28 mouse cellular contexts compared by ENCODE assay signal in genomic region chr9:108046582-108046981, GRCm38 (mm10). TPM values are rescaled to one million over a fixed set of nuclear protein-coding genes. Genes with fewer than 3 reads are reported as not detected.
DNase-seq lines count a peak whose midpoint lies in the region; ATAC-seq and TF ChIP-seq lines count a peak whose summit lies in the region.
"Had no signal": no experiment of that assay in that cellular context is flagged by ENCODE, and none has a peak within 500 bp of the region (broad histone marks: within the 10 kb centered on the region; RNA-seq: fewer than 3 reads in every experiment).

No protein-coding gene starts in this region.

- ATAC-seq in heart, embryonic 11.5 days (replicated peaks; ENCODE audit: insufficient number of reproducible peaks, low FRiP score, low TSS enrichment) = no peak
- no peak for ATAC-seq in limb, embryonic 13.5 days (ENCODE audit: low FRiP score, low read depth)
- ATAC-seq in liver, embryonic 15.5 days (ENCODE audit: insufficient read depth) = no peak
- ATAC-seq: forebrain, embryonic 14.5 days; hindbrain, postnatal 0 days; intestine, embryonic 16.5 days; lung, postnatal 0 days had no signal

- intact Hi-C loops in gastrocnemius, adult 2 months (cut with DNase I) = no loop called here

- H3K27me3 ChIP-seq in heart, embryonic 11.5 days (ENCODE audit: control insufficient read depth, insufficient read depth, low read length) = no peaks in the 10 kb centered on the region
- H3K27me3 ChIP-seq in limb, embryonic 13.5 days = no peaks in the 10 kb centered on the region
- H3K27me3 ChIP-seq in limb, embryonic 10.5 days (ENCODE audit: low read depth, poor library complexity, severe bottlenecking) = no peaks in the 10 kb centered on the region
- no peaks in the 10 kb centered on the region for H3K27me3 ChIP-seq in liver, embryonic 15.5 days
- H3K27me3 ChIP-seq: embryonic facial prominence, embryonic 12.5 days had no signal

- DNase-seq in gastrocnemius, adult 2 months = peak; percentile 61
- no peak for DNase-seq in gastrocnemius, postnatal 4 days (ENCODE audit: low spot score in 2 of 2)
- DNase-seq in heart, adult 18-20 months = no peak
- no peak for DNase-seq in limb, embryonic 10.5 days (ENCODE audit: low spot score)
- DNase-seq: adrenal gland, adult 8-10 months; cerebellum, postnatal 25 days; heart, postnatal 10 days; kidney, adult 9 months; kidney, postnatal 25 days; lung, adult 18-20 months; lung, postnatal 4 days; midbrain, embryonic 14.5 days had no signal

- H3K9ac ChIP-seq in heart, embryonic 11.5 days (ENCODE audit: low read depth, low read length) = peak overlapping the region; percentile 23; the same call in 1 of the 2 replicates
- H3K9ac ChIP-seq in limb, embryonic 13.5 days = 0 out of 2 replicates have a peak overlapping the region, but pooled peaks have one; percentile 26
- H3K9ac ChIP-seq in liver, embryonic 15.5 days = no peak overlapping the region
- H3K9ac ChIP-seq: embryonic facial prominence, embryonic 12.5 days had no signal

- H3K9me3 ChIP-seq in heart, embryonic 11.5 days (replicated peaks; ENCODE audit: control insufficient read depth, low read length) = no peaks in the 10 kb centered on the region
- no peaks in the 10 kb centered on the region for H3K9me3 ChIP-seq in limb, embryonic 13.5 days
- no peaks in the 10 kb centered on the region for H3K9me3 ChIP-seq in limb, embryonic 10.5 days (replicated peaks)
- H3K9me3 ChIP-seq in liver, embryonic 15.5 days (replicated peaks) = no peaks in the 10 kb centered on the region
- H3K9me3 ChIP-seq: embryonic facial prominence, embryonic 12.5 days; G1E; heart, embryonic 10.5 days; hindbrain, embryonic 10.5 days had no signal

- H3K36me3 ChIP-seq in heart, embryonic 11.5 days (ENCODE audit: control insufficient read depth, insufficient read depth, low read length) = peaks cover 31% of the 10 kb centered on the region
- H3K36me3 ChIP-seq in limb, embryonic 13.5 days = peaks cover 69% of the 10 kb centered on the region
- peaks cover 68% of the 10 kb centered on the region for H3K36me3 ChIP-seq in limb, embryonic 10.5 days
- H3K36me3 ChIP-seq in liver, embryonic 15.5 days (replicated peaks) = peaks cover 78% of the 10 kb centered on the region

- no peak overlapping the region for H3K4me2 ChIP-seq in heart, embryonic 11.5 days
- H3K4me2 ChIP-seq in limb, embryonic 13.5 days (replicated peaks) = no peak overlapping the region
- H3K4me2 ChIP-seq in liver, embryonic 15.5 days = peak overlapping the region; percentile 94; the same call in 1 of the 2 replicates
- H3K4me2 ChIP-seq: embryonic facial prominence, embryonic 12.5 days had no signal

- peak overlapping the region; percentile 20 for H3K27ac ChIP-seq in gastrocnemius, adult 2 months
- H3K27ac ChIP-seq in heart, embryonic 11.5 days (ENCODE audit: low read depth, low read length) = no peak overlapping the region
- H3K27ac ChIP-seq in limb, embryonic 13.5 days = no peak overlapping the region
- no peak overlapping the region for H3K27ac ChIP-seq in limb, embryonic 10.5 days
- H3K27ac ChIP-seq in liver, embryonic 15.5 days (replicated peaks) = peak overlapping the region; percentile 90
- H3K27ac ChIP-seq: embryonic facial prominence, embryonic 12.5 days; hindbrain, embryonic 10.5 days; hindbrain, postnatal 0 days; left cerebral cortex, adult 2 months had no signal

- H3K4me1 ChIP-seq in heart, embryonic 11.5 days (ENCODE audit: control insufficient read depth, insufficient read depth, low read length) = peaks cover 22% of the 10 kb centered on the region
- H3K4me1 ChIP-seq in limb, embryonic 13.5 days = peaks cover 23% of the 10 kb centered on the region
- H3K4me1 ChIP-seq in limb, embryonic 10.5 days = peaks cover 26% of the 10 kb centered on the region
- peaks cover 46% of the 10 kb centered on the region for H3K4me1 ChIP-seq in liver, embryonic 15.5 days (replicated peaks)

- no peak overlapping the region for H3K4me3 ChIP-seq in gastrocnemius, adult 2 months
- no peak overlapping the region for H3K4me3 ChIP-seq in heart, embryonic 11.5 days (ENCODE audit: low read depth, low read length)
- no peak overlapping the region for H3K4me3 ChIP-seq in limb, embryonic 13.5 days
- no peak overlapping the region for H3K4me3 ChIP-seq in limb, embryonic 10.5 days
- H3K4me3 ChIP-seq in liver, embryonic 15.5 days (replicated peaks) = no peak overlapping the region
- H3K4me3 ChIP-seq: embryonic facial prominence, embryonic 12.5 days; heart, embryonic 10.5 days; hindbrain, embryonic 10.5 days; left cerebral cortex, adult 2 months had no signal

- no peak for TF ChIP-seq CTCF in gastrocnemius, adult 2 months (IDR thresholded peaks at IDR 0.05)

- 89% methylated on average over 4 of the region's 4 CpGs for WGBS in heart, embryonic 11.5 days (ENCODE audit: insufficient replicate concordance)
- WGBS in limb, embryonic 13.5 days = 90% methylated on average over 4 of the region's 4 CpGs
- 91% methylated on average over 4 of the region's 4 CpGs for WGBS in limb, embryonic 10.5 days
- 78% methylated on average over 4 of the region's 4 CpGs for WGBS in liver, embryonic 15.5 days (ENCODE audit: insufficient replicate concordance)

RNA-seq across cellular contexts. Expression of gene Gmppb, which starts 2.5 kb away (rescaled TPM):
- 1 to 10 TPM; 3.3 to 6.3 TPM for total RNA-seq in gastrocnemius, adult 2 months (2021)
- 10 to 100 TPM; 18.2 to 20.6 TPM for total RNA-seq in gastrocnemius, postnatal 4 days (2021)
- polyA plus RNA-seq in heart, embryonic 11.5 days (2014; fragmentation: Nextera tagmentation; extraction: Ambion mirVana) = 24.0 and 24.5 TPM in 2 replicates
- total RNA-seq in heart, adult 18-20 months (2021) = 10 to 100 TPM; 10.5 to 10.6 TPM
- 34.1 and 36.2 TPM in 2 replicates for polyA plus RNA-seq in limb, embryonic 13.5 days (2015; fragmentation: Nextera tagmentation; extraction: Ambion mirVana)
- 25.2 and 26.4 TPM in 2 replicates for polyA plus RNA-seq in limb, embryonic 10.5 days (2016; fragmentation: Nextera tagmentation; extraction: Ambion mirVana)
- 15.3 and 16.3 TPM in 2 replicates for polyA plus RNA-seq in liver, embryonic 15.5 days (2015; fragmentation: Nextera tagmentation; extraction: Ambion mirVana)

RNA-seq across cellular contexts. Expression of gene Amigo3, which starts 6.4 kb away (rescaled TPM):
- total RNA-seq in gastrocnemius, adult 2 months (2021) = 1 to 10 TPM; 1.5 to 3.1 TPM
- total RNA-seq in gastrocnemius, postnatal 4 days (2021) = 1 to 10 TPM; 3.2 to 3.4 TPM
- polyA plus RNA-seq in heart, embryonic 11.5 days (2014; fragmentation: Nextera tagmentation; extraction: Ambion mirVana) = 1.1 and 1.9 TPM in 2 replicates
- total RNA-seq in heart, adult 18-20 months (2021) = 1 to 10 TPM; 1.4 to 1.8 TPM
- 3.1 and 4.4 TPM in 2 replicates for polyA plus RNA-seq in limb, embryonic 13.5 days (2015; fragmentation: Nextera tagmentation; extraction: Ambion mirVana)
- 1.9 and 3.5 TPM in 2 replicates for polyA plus RNA-seq in limb, embryonic 10.5 days (2016; fragmentation: Nextera tagmentation; extraction: Ambion mirVana)
- 1.5 and 1.8 TPM in 2 replicates for polyA plus RNA-seq in liver, embryonic 15.5 days (2015; fragmentation: Nextera tagmentation; extraction: Ambion mirVana)

RNA-seq across cellular contexts. Expression of gene Mst1, which starts 33.7 kb away (rescaled TPM):
- not detected for total RNA-seq in gastrocnemius, adult 2 months (2021)
- under 1 TPM in 1 of 2 experiments, not detected in 1; 0.36 TPM for total RNA-seq in gastrocnemius, postnatal 4 days (2021)
- polyA plus RNA-seq in heart, embryonic 11.5 days (2014; fragmentation: Nextera tagmentation; extraction: Ambion mirVana) = 1.4 and 1.8 TPM in 2 replicates
- under 1 TPM in 1 of 2 experiments, not detected in 1; 0.36 TPM for total RNA-seq in heart, adult 18-20 months (2021)
- polyA plus RNA-seq in limb, embryonic 13.5 days (2015; fragmentation: Nextera tagmentation; extraction: Ambion mirVana) = 0.20 and 0.51 TPM in 2 replicates
- polyA plus RNA-seq in limb, embryonic 10.5 days (2016; fragmentation: Nextera tagmentation; extraction: Ambion mirVana) = 0.54 and 0.74 TPM in 2 replicates
- polyA plus RNA-seq in liver, embryonic 15.5 days (2015; fragmentation: Nextera tagmentation; extraction: Ambion mirVana) = 41.1 and 51.2 TPM in 2 replicates
- total RNA-seq: heart, postnatal 10 days; hindbrain, postnatal 0 days; layer of hippocampus, adult 18-20 months; layer of hippocampus, postnatal 10 days; left cerebral cortex, adult 2 months; left cerebral cortex, postnatal 25 days; monocyte, adult 5-6 weeks had no signal
- polyA plus RNA-seq: forebrain, embryonic 14.5 days; hindbrain, postnatal 0 days; midbrain, embryonic 14.5 days had no signal

RNA-seq across cellular contexts. Expression of gene Rnf123, which starts 36.6 kb away (rescaled TPM):
- total RNA-seq in gastrocnemius, adult 2 months (2021) = 100 to 1,000 TPM; 128 to 157 TPM
- total RNA-seq in gastrocnemius, postnatal 4 days (2021) = 10 to 100 TPM; 83.8 to 94.8 TPM
- polyA plus RNA-seq in heart, embryonic 11.5 days (2014; fragmentation: Nextera tagmentation; extraction: Ambion mirVana) = 23.4 and 27.2 TPM in 2 replicates
- total RNA-seq in heart, adult 18-20 months (2021) = 10 to 100 TPM; 83.4 to 86.8 TPM
- 31.2 and 35.2 TPM in 2 replicates for polyA plus RNA-seq in limb, embryonic 13.5 days (2015; fragmentation: Nextera tagmentation; extraction: Ambion mirVana)
- 31.8 and 37.5 TPM in 2 replicates for polyA plus RNA-seq in limb, embryonic 10.5 days (2016; fragmentation: Nextera tagmentation; extraction: Ambion mirVana)
- polyA plus RNA-seq in liver, embryonic 15.5 days (2015; fragmentation: Nextera tagmentation; extraction: Ambion mirVana) = 100 and 123 TPM in 2 replicates

RNA-seq across cellular contexts. Expression of gene Ip6k1, which starts 44.3 kb away (rescaled TPM):
- total RNA-seq in gastrocnemius, adult 2 months (2021) = 10 to 100 TPM; 26.2 to 30.5 TPM
- total RNA-seq in gastrocnemius, postnatal 4 days (2021) = 10 to 100 TPM; 59.7 to 66.2 TPM
- polyA plus RNA-seq in heart, embryonic 11.5 days (2014; fragmentation: Nextera tagmentation; extraction: Ambion mirVana) = 17.0 and 25.5 TPM in 2 replicates
- 10 to 100 TPM; 30.4 to 32.0 TPM for total RNA-seq in heart, adult 18-20 months (2021)
- 70.1 and 72.8 TPM in 2 replicates for polyA plus RNA-seq in limb, embryonic 13.5 days (2015; fragmentation: Nextera tagmentation; extraction: Ambion mirVana)
- 54.1 and 69.8 TPM in 2 replicates for polyA plus RNA-seq in limb, embryonic 10.5 days (2016; fragmentation: Nextera tagmentation; extraction: Ambion mirVana)
- polyA plus RNA-seq in liver, embryonic 15.5 days (2015; fragmentation: Nextera tagmentation; extraction: Ambion mirVana) = 35.3 and 45.1 TPM in 2 replicates

Comparison
In these comparisons a context has a peak if more than half of its experiments do, and no peak if none do; other contexts are left out.
1. H3K27ac ChIP-seq: peak in gastrocnemius, adult 2 months (single experiment) and liver, embryonic 15.5 days (single experiment); none in heart, embryonic 11.5 days (single experiment), limb, embryonic 13.5 days (single experiment) and limb, embryonic 10.5 days (single experiment).
2. RNA of gene Mst1, which starts 33.7 kb away (polyA plus RNA-seq): 41.1 to 51.2 TPM in liver, embryonic 15.5 days; 1.4 to 1.8 TPM in heart, embryonic 11.5 days, 0.54 to 0.74 TPM in limb, embryonic 10.5 days and 0.20 to 0.51 TPM in limb, embryonic 13.5 days; every median in the first group is over 10 times any median in the second.